Mouse (Mus musculus): ENCODE measurements at regions not wholly inside any gene's neighbourhood (a gene's known extent, or its start where the extent isn't known, plus 50 kb on each side); places are given as distances from the start of the nearest gene placed in this dataset.

- Histone ChIP-seq H3K4me1 (ENCODE audit: control insufficient read depth, insufficient read depth, low read length) (no peaks in the 10 kb centered on the region), H3K27ac (ENCODE audit: insufficient read depth, low read length) (no peak overlapping the region), H3K4me3 (ENCODE audit: insufficient read depth, low read length) (no peak overlapping the region)
- TF ChIP-seq POLR2A (IDR thresholded peaks at IDR 0.05; ENCODE audit: extremely low read depth, insufficient read depth, low read length), result no peak
Measured at GRCm38 (mm10) chr16:63049100-63049499, 195.0 kb downstream of the Pros1 start.

GRCm38 (mm10) chr16:63062883-63063282, 208.8 kb downstream of the Pros1 start:
- TF ChIP-seq CTCF (IDR thresholded peaks at IDR 0.05; ENCODE audit: extremely low read depth, insufficient read depth, low read length) (no peak), POLR2A (IDR thresholded peaks at IDR 0.05; ENCODE audit: extremely low read depth, insufficient read depth, low read length) (no peak)
- H3K4me3 ChIP-seq (ENCODE audit: insufficient read depth, low read length), result no peak overlapping the region
- H3K4me1 ChIP-seq (ENCODE audit: control insufficient read depth, insufficient read depth, low read length), result no peaks in the 10 kb centered on the region
- H3K27ac ChIP-seq (ENCODE audit: insufficient read depth, low read length), result no peak overlapping the region

DNA sequence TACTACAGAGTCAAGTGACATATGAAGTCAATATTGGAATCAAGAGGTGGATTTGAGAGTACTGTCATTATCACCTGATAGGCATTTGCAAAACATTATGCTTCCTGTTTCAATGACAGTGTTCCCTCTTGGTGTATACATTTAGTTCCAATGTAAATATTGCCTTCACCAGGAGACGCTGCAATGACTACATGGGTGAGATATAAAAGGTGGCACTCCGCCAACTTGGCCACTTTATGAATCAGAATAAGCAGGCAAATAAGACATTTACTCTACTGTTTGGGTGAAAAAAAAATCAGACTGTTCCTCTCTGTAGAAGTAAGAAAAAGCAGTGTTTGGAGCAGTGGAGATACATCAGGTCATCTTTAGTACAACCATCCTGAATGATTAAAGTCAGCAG, 215.9 kb downstream of the Pros1 start:
- TF ChIP-seq POLR2A (IDR thresholded peaks at IDR 0.05; ENCODE audit: extremely low read depth, insufficient read depth, low read length) (no peak), CTCF (IDR thresholded peaks at IDR 0.05; ENCODE audit: extremely low read depth, insufficient read depth, low read length) (no peak)
- Histone ChIP-seq H3K4me3 (ENCODE audit: insufficient read depth, low read length) (no peak overlapping the region), H3K27ac (ENCODE audit: insufficient read depth, low read length) (no peak overlapping the region), H3K4me1 (ENCODE audit: control insufficient read depth, insufficient read depth, low read length) (no peaks in the 10 kb centered on the region)

DNA sequence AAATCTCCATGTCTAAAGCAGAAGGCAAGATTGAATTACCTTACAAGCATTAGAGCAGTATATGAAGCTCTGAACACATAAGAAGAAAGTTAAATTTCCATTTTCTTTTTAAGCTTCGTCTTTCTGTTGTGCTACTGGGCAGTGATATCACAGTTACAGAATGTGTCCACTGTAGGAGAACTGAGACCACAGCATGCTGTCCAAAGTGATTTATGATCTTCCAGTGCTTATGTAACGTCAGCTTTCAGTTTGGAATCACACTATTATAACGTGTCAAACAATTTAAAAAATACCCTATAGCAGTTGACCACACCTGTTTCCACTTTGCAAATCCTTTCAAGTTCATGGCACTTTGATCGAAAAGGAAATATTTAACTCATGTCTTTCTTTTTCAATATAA, 221.7 kb downstream of the Pros1 start:
- no peak for TF ChIP-seq CTCF (IDR thresholded peaks at IDR 0.05; ENCODE audit: extremely low read depth, insufficient read depth, low read length)
- no peak for TF ChIP-seq POLR2A (IDR thresholded peaks at IDR 0.05; ENCODE audit: extremely low read depth, insufficient read depth, low read length)
- Histone ChIP-seq H3K4me3 (ENCODE audit: insufficient read depth, low read length) (no peak overlapping the region), H3K4me1 (ENCODE audit: control insufficient read depth, insufficient read depth, low read length) (no peaks in the 10 kb centered on the region), H3K27ac (ENCODE audit: insufficient read depth, low read length) (no peak overlapping the region)

GRCm38 (mm10) chr16:63081383-63081782, 227.3 kb downstream of the Pros1 start:
- TF ChIP-seq POLR2A (IDR thresholded peaks at IDR 0.05; ENCODE audit: extremely low read depth, insufficient read depth, low read length) (no peak), CTCF (IDR thresholded peaks at IDR 0.05; ENCODE audit: extremely low read depth, insufficient read depth, low read length) (no peak)
- no peaks in the 10 kb centered on the region for H3K4me1 ChIP-seq (ENCODE audit: control insufficient read depth, insufficient read depth, low read length)
- no peak overlapping the region for H3K27ac ChIP-seq (ENCODE audit: insufficient read depth, low read length)

GRCm38 (mm10) chr16:63083256-63083655, 229.1 kb downstream of the Pros1 start:
- Histone ChIP-seq H3K27ac (ENCODE audit: insufficient read depth, low read length) (no peak overlapping the region), H3K4me1 (ENCODE audit: control insufficient read depth, insufficient read depth, low read length) (no peaks in the 10 kb centered on the region), H3K4me3 (ENCODE audit: insufficient read depth, low read length) (no peak overlapping the region)
- no peak for TF ChIP-seq CTCF (IDR thresholded peaks at IDR 0.05; ENCODE audit: extremely low read depth, insufficient read depth, low read length)
- no peak for TF ChIP-seq POLR2A (IDR thresholded peaks at IDR 0.05; ENCODE audit: extremely low read depth, insufficient read depth, low read length)

More at GRCm38 (mm10) chr16:63081383-63081782, 227.3 kb downstream of the Pros1 start:
- H3K4me3 ChIP-seq (ENCODE audit: insufficient read depth, low read length), result no peak overlapping the region

- H3K4me1 ChIP-seq (ENCODE audit: control insufficient read depth, insufficient read depth, low read length), result no peaks in the 10 kb centered on the region
- no peak overlapping the region for H3K27ac ChIP-seq (ENCODE audit: insufficient read depth, low read length)
- no peak for TF ChIP-seq CTCF (IDR thresholded peaks at IDR 0.05; ENCODE audit: extremely low read depth, insufficient read depth, low read length)
- no peak for TF ChIP-seq POLR2A (IDR thresholded peaks at IDR 0.05; ENCODE audit: extremely low read depth, insufficient read depth, low read length)
- H3K4me3 ChIP-seq (ENCODE audit: insufficient read depth, low read length), result no peak overlapping the region
Measured at GRCm38 (mm10) chr16:63084021-63084756, 230.1 kb downstream of the Pros1 start.

DNA sequence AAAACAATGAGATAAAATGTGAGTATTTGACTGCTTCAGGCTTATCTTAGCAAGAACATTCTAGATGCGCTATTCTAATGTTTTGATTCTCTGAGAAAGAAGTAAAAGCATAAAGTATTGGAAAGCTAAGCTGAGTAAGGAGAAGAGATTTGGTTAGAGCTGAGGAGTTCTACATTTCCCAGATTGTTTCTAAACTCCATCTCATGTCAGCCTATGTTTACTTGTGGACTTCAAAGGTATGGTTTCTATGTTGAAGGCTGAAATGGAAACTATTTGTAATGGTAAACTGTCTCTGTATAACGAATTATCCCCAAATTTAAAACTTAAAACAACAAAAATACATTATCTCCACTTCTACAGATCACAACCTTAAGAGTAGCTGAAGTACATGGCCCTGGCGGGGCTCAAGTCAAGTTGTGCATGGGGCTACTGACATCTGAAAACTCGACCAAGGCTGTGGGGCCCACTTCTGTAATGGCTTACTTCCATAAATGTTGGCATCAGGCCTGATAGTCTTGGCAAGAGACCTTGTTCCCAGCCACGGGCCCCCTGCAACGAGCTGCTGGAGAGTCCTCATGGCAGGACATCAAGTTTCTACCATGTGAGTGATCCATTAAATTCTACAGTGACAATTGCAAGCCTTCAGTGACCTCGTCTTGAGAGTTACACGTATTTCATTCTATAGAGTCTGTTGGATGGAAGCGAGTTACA, 232.1 kb downstream of the Pros1 start:
- Histone ChIP-seq H3K4me1 (ENCODE audit: control insufficient read depth, insufficient read depth, low read length) (no peaks in the 10 kb centered on the region), H3K27ac (ENCODE audit: insufficient read depth, low read length) (no peak overlapping the region), H3K4me3 (ENCODE audit: insufficient read depth, low read length) (no peak overlapping the region)
- TF ChIP-seq CTCF (IDR thresholded peaks at IDR 0.05; ENCODE audit: extremely low read depth, insufficient read depth, low read length) (no peak), POLR2A (IDR thresholded peaks at IDR 0.05; ENCODE audit: extremely low read depth, insufficient read depth, low read length) (no peak)

GRCm38 (mm10) chr16:63091471-63092300, 237.6 kb downstream of the Pros1 start:
- TF ChIP-seq POLR2A (IDR thresholded peaks at IDR 0.05; ENCODE audit: extremely low read depth, insufficient read depth, low read length), result no peak
- no peak for TF ChIP-seq CTCF (IDR thresholded peaks at IDR 0.05; ENCODE audit: extremely low read depth, insufficient read depth, low read length)
- H3K27ac ChIP-seq (ENCODE audit: insufficient read depth, low read length), result no peak overlapping the region
- H3K4me3 ChIP-seq (ENCODE audit: insufficient read depth, low read length), result no peak overlapping the region

More at GRCm38 (mm10) chr16:63091471-63092300, 237.6 kb downstream of the Pros1 start:
- no peaks in the 10 kb centered on the region for H3K4me1 ChIP-seq (ENCODE audit: control insufficient read depth, insufficient read depth, low read length)

Data from cortical plate, adult 2 months (tissue).